Mouse (Mus musculus) testis, adult 2 months (tissue): ENCODE measurements around the gene BC037034.

Source experiments
- CTCF ChIP-seq: fragments of 200-500 bp; IDR thresholded peaks from 2 replicates; pipeline ENCODE4 v1.5.1; 2012; ENCODE audit warnings: low read depth, mild to moderate bottlenecking, inconsistent platforms, low read length, moderate library complexity; ENCODE audit not compliant: control insufficient read depth, insufficient read depth, insufficient replicate concordance
- POLR2A ChIP-seq: fragments of 200-500 bp; IDR thresholded peaks from 2 replicates; pipeline ENCODE4 v1.6.1; 2012; ENCODE audit warnings: low read depth, mild to moderate bottlenecking, inconsistent platforms, low read length, moderate library complexity; ENCODE audit not compliant: control insufficient read depth

GRCm38 (mm10) chr5:138275216-138276050, 11.6 kb upstream of the BC037034 start:
- TF ChIP-seq CTCF (no peak), POLR2A (no peak)
